Mouse (Mus musculus) olfactory bulb, adult 2 months (tissue): ENCODE measurements at regions not wholly inside any gene's neighbourhood (a gene's known extent, or its start where the extent isn't known, plus 50 kb on each side); places are given as distances from the start of the nearest gene placed in this dataset.

ENCODE experiments used
- CTCF ChIP-seq: fragments of 200-500 bp; IDR thresholded peaks from 2 replicates; pipeline ENCODE4 v1.5.1; 2012; ENCODE audit warnings: low read depth, mild to moderate bottlenecking, low read length, moderate library complexity; ENCODE audit not compliant: insufficient read depth
- POLR2A ChIP-seq: fragments of 200-500 bp; IDR thresholded peaks from 2 replicates; pipeline ENCODE4 v1.6.1; 2012; ENCODE audit warnings: mild to moderate bottlenecking, low read depth, low read length, moderate library complexity; ENCODE audit not compliant: insufficient read depth

GRCm38 (mm10) chr5:132654382-132654781, 111.2 kb upstream of the Auts2 start:
- TF ChIP-seq POLR2A (no peak), CTCF (no peak)
